Mouse (Mus musculus): ENCODE measurements around the gene Ecsit. TPM values are rescaled to one million over a fixed set of nuclear protein-coding genes. Genes with fewer than 3 reads are reported as not detected.

The Ecsit gene
- total RNA-seq (2021): 10 to 100 TPM; 43.0 to 49.9 TPM
- long read RNA-seq, experiment 1, transcript Ecsit-201 (9 exons, 1,673 nt): major isoform, 22 of 60 reads
- long read RNA-seq, experiment 1, transcript Ecsit-204 (9 exons, 1,676 nt): minor isoform, 21 of 60 reads
- long read RNA-seq, experiment 1, partial matches to known transcripts: 5 of 60 reads
- long read RNA-seq, experiment 1, other reads (novel, unspliced or antisense): 11 of 60 reads
- long read RNA-seq, experiment 2, transcript Ecsit-201 (9 exons, 1,673 nt): major isoform, 20 of 54 reads
- long read RNA-seq, experiment 2, transcript Ecsit-204 (9 exons, 1,676 nt): minor isoform, 19 of 54 reads
- long read RNA-seq, experiment 2, partial matches to known transcripts: 8 of 54 reads
- long read RNA-seq, experiment 2, other reads (novel, unspliced or antisense): 7 of 54 reads

GRCm38 (mm10) chr9:22085022-22085834 is at the start of gene Ecsit:
Gene Ecsit, minus strand, starts transcription at chr9:22085438.
- DNase-seq (ENCODE audit: low spot score in 2 of 2): peak; percentile 93 to 95

DNA sequence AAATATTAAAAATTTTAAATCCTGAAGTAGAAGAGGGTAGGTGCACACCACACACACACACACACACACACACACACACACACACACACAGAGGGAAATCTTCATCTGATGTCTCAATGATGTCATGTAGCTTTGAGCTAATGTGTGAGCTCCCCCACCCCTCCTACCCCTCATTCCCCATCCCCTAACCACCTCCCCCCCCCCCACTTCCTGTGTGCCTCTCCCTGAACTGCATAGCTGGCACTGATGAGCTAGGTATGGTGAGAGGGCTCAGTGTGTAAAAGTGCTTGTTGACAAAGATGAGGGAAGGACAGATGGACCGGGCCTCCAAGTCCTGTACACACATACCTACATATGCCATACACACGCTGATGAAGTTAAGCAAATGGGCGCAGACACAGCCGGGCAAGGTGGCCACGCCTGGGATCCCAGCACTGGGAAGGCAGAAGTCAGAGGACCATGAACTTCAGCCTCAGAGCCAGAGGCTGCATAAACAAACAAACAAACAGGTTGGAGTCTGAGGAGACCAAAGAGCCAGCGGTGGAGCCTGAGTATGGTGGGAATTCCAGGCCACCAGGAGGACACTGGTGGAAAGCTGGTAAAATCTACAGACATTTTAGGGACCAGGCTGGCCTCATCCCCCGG is 49.1 kb upstream of the Ecsit start:
- no peak for DNase-seq (ENCODE audit: low spot score in 2 of 2)

- DNase-seq (ENCODE audit: low spot score in 2 of 2): no peak
These were observed 47.0 kb upstream of the Ecsit start for GRCm38 (mm10) chr9:22132220-22132619.

- DNase-seq (ENCODE audit: low spot score in 2 of 2): no peak
These were observed 46.2 kb upstream of the Ecsit start for GRCm38 (mm10) chr9:22131226-22131981.

- no peak for DNase-seq (ENCODE audit: low spot score in 2 of 2)
These were observed 40.2 kb upstream of the Ecsit start for GRCm38 (mm10) chr9:22125246-22126027.

- no peak for DNase-seq (ENCODE audit: low spot score in 2 of 2)
These were observed 38.9 kb upstream of the Ecsit start for GRCm38 (mm10) chr9:22124169-22124568.

DNA sequence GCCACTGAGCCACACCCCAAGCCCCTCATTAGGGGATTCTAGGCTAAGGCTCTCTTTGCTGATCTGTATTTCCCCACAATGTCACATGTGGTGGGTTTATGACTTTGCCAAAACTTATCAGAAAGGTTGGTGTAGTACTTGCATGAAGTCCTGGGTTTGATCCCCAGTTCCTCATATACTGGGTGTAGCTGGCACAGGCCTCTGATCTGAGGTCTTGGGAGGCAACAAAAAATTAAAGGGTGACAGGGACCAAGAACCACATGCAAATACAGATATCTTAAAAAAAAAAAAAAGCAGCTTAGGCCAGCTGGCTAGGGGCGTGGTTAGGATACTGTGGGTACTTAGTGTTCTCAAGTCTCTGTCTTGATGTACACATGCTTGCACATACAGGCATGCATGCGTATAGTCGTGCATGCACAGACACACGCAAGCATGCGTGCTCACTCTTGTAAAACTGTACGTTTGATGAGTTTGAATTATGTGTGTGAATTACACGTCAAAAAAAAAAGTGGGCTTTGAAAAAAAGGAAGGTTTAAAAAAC is 37.9 kb upstream of the Ecsit start:
- no peak for DNase-seq (ENCODE audit: low spot score in 2 of 2)

DNA sequence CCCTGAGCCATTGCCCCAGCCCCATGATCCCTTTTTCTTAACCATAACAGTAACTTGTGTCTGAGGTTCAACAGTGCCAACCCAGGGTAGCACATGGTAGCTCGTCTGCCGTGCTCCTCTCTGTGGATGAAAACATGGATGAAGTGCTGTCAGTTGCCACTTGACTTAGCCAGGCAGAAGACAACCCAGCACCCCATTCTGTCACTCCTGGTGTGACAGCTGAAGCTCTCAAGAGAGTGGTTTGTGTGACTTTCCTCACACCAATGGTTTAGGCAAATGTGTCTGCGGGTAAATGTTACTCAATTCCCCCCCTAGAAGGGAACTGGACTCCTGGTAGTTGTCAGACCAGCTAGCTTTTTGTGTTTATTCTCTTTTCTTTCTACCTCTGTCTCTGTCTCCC is 36.8 kb upstream of the Ecsit start:
- DNase-seq (ENCODE audit: low spot score in 2 of 2): no peak

DNA sequence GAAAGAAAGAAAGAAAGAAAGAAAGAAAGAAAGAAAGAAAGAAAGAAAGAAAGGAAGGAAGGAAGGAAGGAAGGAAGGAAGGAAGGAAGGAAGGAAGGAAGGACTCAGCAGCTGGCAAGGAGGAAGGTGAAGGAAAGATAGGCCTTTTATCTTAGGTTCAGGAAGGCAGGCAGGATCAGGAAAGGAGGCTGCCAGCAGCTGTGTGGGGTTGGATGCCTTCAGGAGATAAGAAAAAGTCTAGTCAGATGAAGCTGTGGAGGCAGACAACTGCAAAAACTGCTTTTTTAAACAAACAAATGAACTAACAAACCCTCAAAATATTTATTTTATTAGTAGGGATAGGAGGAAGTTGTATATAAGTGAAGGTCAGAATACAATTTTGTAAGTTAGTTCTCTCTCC is 36.3 kb upstream of the Ecsit start:
- no peak for DNase-seq (ENCODE audit: low spot score in 2 of 2)

- DNase-seq (ENCODE audit: low spot score in 2 of 2): peak; percentile 41 to 42
These were observed 34.3 kb upstream of the Ecsit start for GRCm38 (mm10) chr9:22119543-22119942.

GRCm38 (mm10) chr9:22117754-22118456 is 32.7 kb upstream of the Ecsit start:
- DNase-seq (ENCODE audit: low spot score in 2 of 2): peak; percentile 31 to 36

DNA sequence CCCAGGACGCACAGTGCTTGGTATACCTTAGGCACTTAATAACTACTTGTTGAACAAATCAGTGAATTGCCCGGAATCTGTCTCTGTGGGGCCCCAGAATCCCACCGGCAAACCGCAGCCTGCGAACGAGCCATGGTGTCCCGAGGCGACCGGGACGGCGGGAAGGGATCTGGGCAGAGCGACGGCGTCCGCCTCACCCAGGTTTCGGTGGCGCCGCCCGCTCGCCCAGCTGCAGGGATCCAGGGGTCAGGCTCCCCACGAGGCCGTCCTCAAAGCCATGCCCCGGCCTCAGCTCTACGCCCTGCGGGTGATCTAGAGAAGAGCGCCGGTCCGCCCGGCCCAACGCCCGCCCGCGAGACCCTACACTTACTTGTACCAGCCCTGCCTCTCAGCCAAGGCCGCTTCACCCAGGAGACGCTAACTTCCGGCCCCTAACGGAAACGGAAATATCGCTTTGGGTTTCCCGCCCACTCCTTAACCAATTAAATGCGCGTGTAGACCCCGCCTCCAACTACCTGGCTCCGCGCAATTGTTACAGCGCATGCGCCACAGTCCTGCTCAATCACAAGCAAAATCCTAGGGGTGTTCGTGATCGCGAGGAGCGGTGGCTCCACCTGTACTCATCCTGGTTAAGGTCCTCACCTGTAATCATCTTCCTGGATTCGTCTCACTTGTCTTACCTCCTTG is 31.6 kb upstream of the Ecsit start, which contains the start of gene Elof1:
TSS of gene Elof1 (minus strand) at position 433 of the 687 bp plus-strand sequence.
- peak; percentile 92 to 95 for DNase-seq (ENCODE audit: low spot score in 2 of 2)

GRCm38 (mm10) chr9:22116086-22116485 is 30.8 kb upstream of the Ecsit start:
- peak in 1 of 2 experiments; percentile 18 for DNase-seq (ENCODE audit: low spot score in 2 of 2)

DNA sequence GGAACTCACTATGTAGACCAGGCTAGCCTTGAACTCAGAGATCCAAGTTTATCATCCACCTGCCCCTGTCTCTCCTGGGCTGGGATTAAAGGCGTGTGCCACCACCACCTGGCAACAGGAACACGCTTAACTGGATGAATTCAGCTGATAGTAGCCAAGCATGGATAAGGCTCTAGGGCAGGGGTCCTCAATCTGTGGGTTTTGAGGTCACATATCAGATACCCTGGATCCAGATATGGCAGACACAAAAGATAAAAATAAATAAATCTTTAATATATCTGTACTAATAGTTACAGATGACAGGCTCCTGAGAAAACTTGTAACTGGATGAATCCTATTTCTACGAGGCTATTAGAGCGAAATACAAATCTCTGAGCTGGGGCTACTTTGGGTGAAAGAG is 30.4 kb upstream of the Ecsit start:
- no peak for DNase-seq (ENCODE audit: low spot score in 2 of 2)

- DNase-seq (ENCODE audit: low spot score in 2 of 2): no peak
These were observed 23.0 kb upstream of the Ecsit start for GRCm38 (mm10) chr9:22108194-22108593.

DNA sequence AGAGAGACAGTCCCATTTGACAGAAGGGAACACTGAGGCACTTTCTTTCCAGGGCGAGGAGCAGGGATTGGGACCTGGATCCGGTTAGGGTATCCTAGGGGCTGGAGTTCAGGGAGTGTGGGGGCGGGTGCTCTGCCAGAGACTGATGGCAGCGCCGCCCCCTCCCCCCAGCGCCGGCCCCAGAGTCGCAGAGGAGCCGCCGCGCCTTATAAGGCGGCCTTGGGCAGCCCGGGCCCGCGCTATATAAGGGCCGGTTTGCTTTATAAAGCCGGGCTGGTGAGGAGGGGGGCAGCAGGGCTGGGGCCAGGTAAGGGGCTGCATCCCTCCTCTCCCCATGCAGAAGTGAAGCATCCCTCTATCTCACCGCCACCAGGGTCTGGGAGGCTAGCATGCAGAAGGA is 14.7 kb upstream of the Ecsit start:
- DNase-seq (ENCODE audit: low spot score in 2 of 2): no peak

- DNase-seq (ENCODE audit: low spot score in 2 of 2): no peak
These were observed 13.9 kb upstream of the Ecsit start, which contains the start of gene Cnn1 for GRCm38 (mm10) chr9:22098993-22099696. Gene Cnn1, plus strand, starts transcription at chr9:22099216.

- peak; percentile 83 for DNase-seq (ENCODE audit: low spot score in 2 of 2)
These were observed 10.6 kb upstream of the Ecsit start for GRCm38 (mm10) chr9:22095854-22096307.

All from left cerebral cortex, adult 18-20 months (tissue).